ENCODE assay signal across 9 mouse cellular contexts in genomic region chr9:60920673-60921062, GRCm38 (mm10).
A peak's percentile ranks its signal among the peaks of the same experiment; 100 is the strongest.
DNase-seq lines count a peak whose midpoint lies in the region; ATAC-seq and TF ChIP-seq lines count a peak whose summit lies in the region.
"Had no signal": no experiment of that assay in that cellular context is flagged by ENCODE, and none has a peak within 500 bp of the region (broad histone marks: within the 10 kb centered on the region; RNA-seq: fewer than 3 reads in every experiment).

No protein-coding gene starts in this region.

- ATAC-seq in lung, embryonic 14.5 days (ENCODE audit: insufficient read depth): peak; percentile 40; the same call in 1 of the 2 replicates
- peak; percentile 45; the same call in 1 of the 2 replicates for ATAC-seq in common myeloid progenitor, adult 5-6 weeks (replicated peaks; ENCODE audit: low read depth, poor library complexity, severe bottlenecking)
- ATAC-seq in forebrain, embryonic 14.5 days: peak; percentile 63
- ATAC-seq in stomach, embryonic 14.5 days (ENCODE audit: insufficient number of reproducible peaks, insufficient read depth, low FRiP score, low read depth): peak; percentile 46; the same call in 1 of the 2 replicates
- ATAC-seq in midbrain, embryonic 13.5 days: no peak

- H3K4me3 ChIP-seq in lung, embryonic 14.5 days (ENCODE audit: low read depth, low read length): no peak overlapping the region
- no peak overlapping the region for H3K4me3 ChIP-seq in forebrain, embryonic 14.5 days (ENCODE audit: low read depth, low read length)
- H3K4me3 ChIP-seq in stomach, embryonic 14.5 days (ENCODE audit: low read depth, low read length): no peak overlapping the region
- no peak overlapping the region for H3K4me3 ChIP-seq in midbrain, embryonic 13.5 days (replicated peaks)
- H3K4me3 ChIP-seq: heart, embryonic 12.5 days had no signal

- H3K4me1 ChIP-seq in lung, embryonic 14.5 days (ENCODE audit: insufficient read depth): peaks cover 13% of the 10 kb centered on the region
- H3K4me1 ChIP-seq in forebrain, embryonic 14.5 days (ENCODE audit: control insufficient read depth, insufficient read depth, low read length): peaks cover 4% of the 10 kb centered on the region; the same call in 1 of the 2 replicates
- H3K4me1 ChIP-seq in stomach, embryonic 14.5 days (ENCODE audit: control insufficient read depth, insufficient read depth, low read length): peaks cover 16% of the 10 kb centered on the region; the same call in 1 of the 2 replicates
- no peaks in the 10 kb centered on the region for H3K4me1 ChIP-seq in midbrain, embryonic 13.5 days (replicated peaks)

- peak; percentile 74 for DNase-seq in lung, embryonic 14.5 days
- no peak for DNase-seq in lung, postnatal 14 days
- DNase-seq in forebrain, embryonic 14.5 days (ENCODE audit: low spot score): peak; percentile 71
- no peak for DNase-seq in gastrocnemius, adult 8-10 months (ENCODE audit: low spot score in 2 of 2)
- no peak for DNase-seq in left cerebral cortex, adult 8-10 months (ENCODE audit: low spot score in 2 of 2)

- no peak for TF ChIP-seq CTCF in lung, embryonic 14.5 days (IDR thresholded peaks at IDR 0.05; ENCODE audit: low read depth)

- no peaks in the 10 kb centered on the region for H3K9me3 ChIP-seq in lung, embryonic 14.5 days (ENCODE audit: low read depth, low read length)
- H3K9me3 ChIP-seq in forebrain, embryonic 14.5 days (replicated peaks; ENCODE audit: control insufficient read depth, low read length): no peaks in the 10 kb centered on the region
- H3K9me3 ChIP-seq in stomach, embryonic 14.5 days (ENCODE audit: control insufficient read depth, low read depth, low read length): no peaks in the 10 kb centered on the region
- H3K9me3 ChIP-seq in midbrain, embryonic 13.5 days: no peaks in the 10 kb centered on the region
- H3K9me3 ChIP-seq: heart, embryonic 12.5 days had no signal

- WGBS in lung, embryonic 14.5 days: 13% methylated on average over 10 of the region's 10 CpGs
- 27% methylated on average over 10 of the region's 10 CpGs for WGBS in forebrain, embryonic 14.5 days
- 34% methylated on average over 10 of the region's 10 CpGs for WGBS in stomach, embryonic 14.5 days
- 78% methylated on average over 10 of the region's 10 CpGs for WGBS in midbrain, embryonic 13.5 days

- H3K4me2 ChIP-seq in lung, embryonic 14.5 days: peak overlapping the region; percentile 10; the same call in 1 of the 2 replicates
- no peak overlapping the region for H3K4me2 ChIP-seq in forebrain, embryonic 14.5 days (ENCODE audit: low read length)
- no peak overlapping the region for H3K4me2 ChIP-seq in stomach, embryonic 14.5 days (replicated peaks; ENCODE audit: low read depth, low read length)
- H3K4me2 ChIP-seq in midbrain, embryonic 13.5 days (replicated peaks): no peak overlapping the region
- H3K4me2 ChIP-seq: heart, embryonic 12.5 days had no signal

- H3K27ac ChIP-seq in lung, embryonic 14.5 days (ENCODE audit: low read depth): peak overlapping the region; percentile 54
- no peak overlapping the region for H3K27ac ChIP-seq in forebrain, embryonic 14.5 days (ENCODE audit: low read depth, low read length)
- H3K27ac ChIP-seq in stomach, embryonic 14.5 days (ENCODE audit: low read length): no peak overlapping the region
- H3K27ac ChIP-seq in midbrain, embryonic 13.5 days: no peak overlapping the region

- H3K27me3 ChIP-seq in lung, embryonic 14.5 days (ENCODE audit: insufficient read depth, low read length): no peaks in the 10 kb centered on the region
- no peaks in the 10 kb centered on the region for H3K27me3 ChIP-seq in forebrain, embryonic 14.5 days (replicated peaks; ENCODE audit: control insufficient read depth, insufficient read depth, low read length)
- no peaks in the 10 kb centered on the region for H3K27me3 ChIP-seq in stomach, embryonic 14.5 days (ENCODE audit: control insufficient read depth, insufficient read depth, low read length)
- H3K27me3 ChIP-seq in midbrain, embryonic 13.5 days: peaks cover 3% of the 10 kb centered on the region; the same call in 1 of the 2 replicates
- H3K27me3 ChIP-seq: heart, embryonic 12.5 days had no signal

- H3K36me3 ChIP-seq in lung, embryonic 14.5 days (ENCODE audit: insufficient read depth): no peaks in the 10 kb centered on the region
- no peaks in the 10 kb centered on the region for H3K36me3 ChIP-seq in forebrain, embryonic 14.5 days (ENCODE audit: control insufficient read depth, insufficient read depth, low read length)
- no peaks in the 10 kb centered on the region for H3K36me3 ChIP-seq in stomach, embryonic 14.5 days (ENCODE audit: control insufficient read depth, insufficient read depth, low read length)
- H3K36me3 ChIP-seq in midbrain, embryonic 13.5 days: no peaks in the 10 kb centered on the region
- H3K36me3 ChIP-seq: heart, embryonic 12.5 days had no signal

- no peak overlapping the region for H3K9ac ChIP-seq in lung, embryonic 14.5 days
- H3K9ac ChIP-seq in forebrain, embryonic 14.5 days (ENCODE audit: low read length): no peak overlapping the region
- H3K9ac ChIP-seq in stomach, embryonic 14.5 days (replicated peaks; ENCODE audit: low read depth, low read length): no peak overlapping the region
- H3K9ac ChIP-seq in midbrain, embryonic 13.5 days (replicated peaks): no peak overlapping the region
- H3K9ac ChIP-seq: heart, embryonic 12.5 days had no signal

Comparison
In these comparisons a context has a peak if more than half of its experiments do, and no peak if none do; other contexts are left out.
1. DNase-seq: peak in lung, embryonic 14.5 days (single experiment) and forebrain, embryonic 14.5 days (single experiment); none in lung, postnatal 14 days (single experiment), gastrocnemius, adult 8-10 months (0 of 2) and left cerebral cortex, adult 8-10 months (0 of 2).